Mouse (Mus musculus) hindlimb bud, embryonic 11.5 days (tissue): ENCODE data around the gene Cap1.
A peak's percentile ranks its signal among the peaks of the same experiment; 100 is the strongest.
"Not testable (repeated sequence)": the region's sequence is repeated elsewhere in the genome, so short reads cannot be mapped to it uniquely, and the experiment has no call there.

Experiments used
- DNase-seq: peaks from one replicate; pipeline ENCODE4 v3.0.0-alpha.2; 2012; ENCODE audit warnings: low read depth, low spot score; ENCODE audit errors: extremely low spot score

Gene Cap1

GRCm38 (mm10) chr4:122838416-122838815 is 47.4 kb downstream of the Cap1 start:
- DNase-seq = no peak

DNA sequence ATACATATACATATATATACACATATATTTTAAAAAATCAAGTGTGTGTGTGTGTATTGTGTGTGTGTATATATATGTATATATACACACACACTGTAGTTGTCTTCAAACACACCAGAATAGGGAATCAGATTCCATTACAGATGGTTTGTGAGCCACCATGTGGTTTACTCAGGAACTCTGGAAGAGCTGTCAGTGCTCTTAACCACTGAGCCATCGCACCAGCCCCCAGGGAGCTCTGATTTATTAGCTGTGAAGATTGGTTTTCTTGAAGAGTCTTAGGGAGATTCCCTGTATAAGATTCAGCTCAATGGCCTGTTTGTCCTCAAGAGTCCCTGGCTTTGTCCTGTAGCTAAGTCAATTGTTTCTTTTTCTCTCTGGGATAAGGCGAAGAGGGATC is 47.9 kb downstream of the Cap1 start:
- no peak for DNase-seq

GRCm38 (mm10) chr4:122837180-122837730 is 48.6 kb downstream of the Cap1 start:
- no peak for DNase-seq

- peak; percentile 10 for DNase-seq
Observed at GRCm38 (mm10) chr4:122836403-122836775, 49.5 kb downstream of the Cap1 start.

DNA sequence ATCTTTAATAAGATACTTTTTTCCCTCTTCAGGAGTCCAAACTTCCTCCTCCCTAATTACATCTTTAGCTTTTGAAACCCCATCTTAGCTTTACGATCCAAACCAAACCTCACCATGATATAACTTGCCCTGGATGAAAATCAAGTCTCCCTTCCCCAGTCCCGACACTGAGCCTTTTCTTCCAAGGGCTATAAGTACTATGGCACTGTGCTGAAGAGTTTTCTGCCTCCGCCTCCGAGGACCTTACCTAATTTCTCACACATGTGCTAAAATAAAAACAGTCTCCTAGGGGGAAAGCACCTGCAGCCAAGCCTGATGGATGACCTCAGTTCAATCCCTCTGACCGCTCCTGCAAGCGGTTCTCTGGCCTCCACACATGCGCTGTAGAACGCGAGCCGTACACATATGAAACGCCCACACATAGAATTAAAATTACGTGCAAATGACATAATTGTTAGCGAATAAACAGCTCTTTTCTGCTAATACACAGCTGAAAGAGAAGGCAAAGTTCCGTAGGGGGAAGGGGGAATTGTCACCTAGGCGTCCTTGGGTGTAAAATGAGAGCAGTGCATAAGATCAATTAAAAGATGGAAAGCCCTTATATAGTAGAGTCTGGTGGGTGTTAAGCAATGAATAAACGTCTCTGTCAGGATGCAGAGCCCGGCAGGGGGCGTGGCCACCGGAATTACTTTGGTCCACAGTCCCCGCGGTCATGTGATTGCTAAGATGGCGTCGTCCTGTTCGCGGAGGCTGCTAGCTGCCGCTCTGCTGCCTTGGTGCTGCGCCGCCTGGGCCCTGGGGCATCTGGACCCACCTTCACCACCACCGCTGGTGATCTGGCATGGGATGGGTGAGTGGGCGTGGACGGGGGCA is 50.1 kb downstream of the Cap1 start, which contains the start of gene Ppt1:
Gene Ppt1, plus strand, starts transcription at position 713 of the 873 bp plus-strand sequence.
- DNase-seq = peak; percentile 61

- no peak for DNase-seq
Observed at GRCm38 (mm10) chr4:122831888-122832287, 54.0 kb downstream of the Cap1 start.

GRCm38 (mm10) chr4:122829339-122829738 is 56.5 kb downstream of the Cap1 start:
- DNase-seq = no peak

GRCm38 (mm10) chr4:122827651-122828050 is 58.2 kb downstream of the Cap1 start:
- no peak for DNase-seq

GRCm38 (mm10) chr4:122820941-122821340 is 64.9 kb downstream of the Cap1 start:
- DNase-seq = not testable (repeated sequence)

- no peak for DNase-seq
Observed at GRCm38 (mm10) chr4:122816202-122816601, 69.7 kb downstream of the Cap1 start.

DNA sequence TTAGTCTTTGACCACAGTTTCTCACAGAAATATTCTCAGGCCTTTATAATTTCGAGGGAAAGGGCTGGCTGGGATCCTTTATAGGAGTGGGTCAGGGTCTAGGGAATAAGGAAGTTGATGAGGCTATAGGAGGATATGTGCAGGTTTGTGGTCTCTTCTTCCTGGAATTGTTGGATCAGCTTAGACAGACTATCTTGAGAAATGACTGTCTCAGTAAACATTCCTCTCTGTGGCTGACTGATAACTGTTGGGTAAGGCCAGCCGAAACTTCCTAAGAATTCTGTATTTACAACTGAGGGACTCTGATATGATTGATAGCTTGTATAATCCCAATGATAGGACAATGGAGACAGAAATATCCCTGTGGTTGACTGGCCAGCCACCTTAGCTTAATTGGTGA is 74.0 kb downstream of the Cap1 start:
- no peak for DNase-seq

DNA sequence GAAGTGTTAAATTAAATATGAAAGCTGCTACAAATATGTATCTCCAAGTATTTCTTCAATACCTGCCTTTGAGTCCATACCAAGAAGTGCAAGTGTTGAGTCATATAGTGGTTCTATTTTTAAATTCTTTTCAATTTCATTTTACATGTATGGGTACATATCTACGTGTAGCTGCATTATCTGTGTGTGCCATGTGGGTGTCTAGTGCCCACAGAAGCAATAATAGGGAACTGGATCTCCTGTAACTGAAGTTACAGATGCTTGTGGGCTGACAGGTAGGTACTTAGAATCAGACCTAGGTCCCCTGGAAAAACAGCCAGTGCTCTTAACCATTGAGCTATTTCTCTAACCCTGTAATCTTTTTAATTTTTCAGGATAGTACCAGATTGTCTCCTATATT is 74.7 kb downstream of the Cap1 start:
- DNase-seq = no peak
